Mouse (Mus musculus) ES-E14 (cell line): ENCODE results near the gene Bmt2. TPM values are rescaled to one million over a fixed set of nuclear protein-coding genes. Genes with fewer than 3 reads are reported as not detected.

Experiments
- DNase-seq: peaks from one replicate; pipeline ENCODE4 v3.0.0-alpha.2; 2013; ENCODE audit warnings: low read depth, low spot score
- H3K27ac ChIP-seq: 2 replicates; pipeline ENCODE4 v1.5.1; 2012; ENCODE audit warnings: low read depth, mild to moderate bottlenecking, low read length, moderate library complexity, mixed read lengths; ENCODE audit not compliant: poor library complexity, insufficient read depth, severe bottlenecking
- H3K36me3 ChIP-seq: 2 replicates; pipeline ENCODE4 v1.6.1; 2012; ENCODE audit warnings: mild to moderate bottlenecking, low read length, moderate library complexity, mixed read lengths; ENCODE audit not compliant: control insufficient read depth, poor library complexity, insufficient read depth, severe bottlenecking
- H3K4me1 ChIP-seq, 2 experiments: fragments of 150-350 bp in 1 of 2; sonication (generic) in 1 of 2; 2 replicates each; pipeline ENCODE4 v1.6.1; 2012; ENCODE audit warnings: low read length in 2 of 2, mild to moderate bottlenecking in 1 of 2, mixed read lengths in 1 of 2; ENCODE audit not compliant: control insufficient read depth in 2 of 2, insufficient read depth in 2 of 2, poor library complexity in 1 of 2
- H3K4me3 ChIP-seq, 2 experiments: fragments of 150-350 bp in 1 of 2; sonication (generic) in 1 of 2; 2 replicates each; pipeline ENCODE4 v1.5.1; 2012; ENCODE audit warnings: low read length in 2 of 2, low read depth in 1 of 2, mild to moderate bottlenecking in 1 of 2, mixed read lengths in 1 of 2; ENCODE audit not compliant: insufficient read depth in 1 of 2, poor library complexity in 1 of 2, severe bottlenecking in 1 of 2
- H3K9ac ChIP-seq: 2 replicates; pipeline ENCODE4 v1.6.1; 2012; ENCODE audit warnings: low read depth, mild to moderate bottlenecking, low read length, mixed read lengths; ENCODE audit not compliant: poor library complexity, insufficient read depth, severe bottlenecking
- H3K9me3 ChIP-seq: fragments of 150-350 bp; sonication (generic); 2 replicates; pipeline ENCODE4 v1.6.1; 2012; ENCODE audit warnings: low read depth, mild to moderate bottlenecking, low read length; ENCODE audit not compliant: control insufficient read depth, insufficient read depth
- CHD2 ChIP-seq: IDR thresholded peaks from 2 replicates; pipeline ENCODE4 v1.6.1; 2014; ENCODE audit warnings: mild to moderate bottlenecking, low read depth, low read length, inconsistent platforms
- HCFC1 ChIP-seq: IDR thresholded peaks from 2 replicates; pipeline ENCODE4 v1.6.1; 2012; ENCODE audit warnings: low read length, inconsistent platforms, borderline replicate concordance; ENCODE audit not compliant: insufficient read depth
- MAFK ChIP-seq: IDR thresholded peaks from 2 replicates; pipeline ENCODE4 v1.6.1; 2014; ENCODE audit warnings: mild to moderate bottlenecking, low read depth, low read length, inconsistent platforms; ENCODE audit not compliant: insufficient read depth
- ZC3H11A ChIP-seq: IDR thresholded peaks from 2 replicates; pipeline ENCODE4 v1.6.1; 2012; ENCODE audit warnings: low read depth, mild to moderate bottlenecking, inconsistent platforms, low read length, borderline replicate concordance
- ZNF384 ChIP-seq: IDR thresholded peaks from 2 replicates; pipeline ENCODE4 v1.6.1; 2012; ENCODE audit warnings: low read depth, low read length, inconsistent platforms
- in situ Hi-C, 2 experiments: fragments of 600-800 bp; cut with MboI; formaldehyde crosslinking; loops; one replicate each; pipeline ENCODE4 v1.15.1; 2025; ENCODE audit warnings: low sequenced_read_pairs in 2 of 2, inconsistent platforms in 1 of 2; ENCODE audit not compliant: unreplicated experiment in 2 of 2
- total RNA-seq: library from RNA; depleted of rRNA; stranded (reverse); fragments of 300-350 nt; gene quantifications from 2 replicates; pipeline ENCODE4 v1.2.3, GENCODE M21; 2012; rRNA removed

Bmt2 gene
- total RNA-seq, 1 experiment: 19.0 TPM

DNA sequence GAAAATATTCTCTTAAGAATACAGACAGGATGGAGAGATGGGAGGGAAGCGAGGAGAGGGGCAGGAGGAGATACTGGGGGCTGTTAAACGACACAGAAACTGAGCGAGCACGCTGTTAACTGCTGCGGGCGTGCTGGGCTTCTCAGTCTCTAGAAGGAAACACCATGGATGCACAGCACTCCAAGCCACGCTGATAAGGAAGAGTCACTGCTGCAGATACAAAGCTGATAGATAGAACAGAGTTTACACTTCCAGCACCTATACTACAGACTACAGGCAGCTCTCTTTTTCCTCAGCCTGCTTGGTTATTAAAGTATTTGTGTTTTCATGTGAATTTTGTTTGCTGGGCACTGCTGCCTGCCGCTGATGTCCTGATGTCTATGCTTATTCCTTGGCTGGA lies 91.6 kb downstream of the Bmt2 start:
- Histone ChIP-seq H3K4me1 (peaks cover 0 to 2% of the 10 kb centered on the region in 2 experiments; a peak in 1 of 4 replicates), H3K9ac (no peak overlapping the region), H3K27ac (no peak overlapping the region), H3K9me3 (no peaks in the 10 kb centered on the region), H3K4me3 (no peak overlapping the region), H3K36me3 (peaks cover 6% of the 10 kb centered on the region)
- TF ChIP-seq ZNF384 (no peak), CHD2 (no peak), ZC3H11A (no peak), HCFC1 (no peak), MAFK (no peak)
- no peak for DNase-seq
- in situ Hi-C loops: no loop called here

DNA sequence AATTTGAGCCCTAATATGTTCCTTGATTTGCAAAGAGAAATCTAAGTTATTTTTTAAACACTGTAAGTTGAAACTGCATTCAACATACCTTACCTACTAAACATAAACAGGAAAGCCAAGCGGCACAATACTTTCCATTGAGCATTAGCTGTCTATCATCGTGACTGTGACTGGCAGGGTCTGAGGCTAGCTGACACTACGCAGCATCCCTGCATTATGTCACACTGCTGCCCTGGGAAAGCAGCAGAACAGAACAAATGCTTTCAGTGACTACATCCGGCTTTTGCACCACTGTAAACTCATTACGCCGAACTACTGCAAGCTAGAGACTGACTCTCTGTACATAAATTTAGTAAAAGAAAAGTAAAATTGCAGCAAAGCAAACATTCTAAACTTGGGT lies 93.0 kb downstream of the Bmt2 start:
- Histone ChIP-seq H3K27ac (no peak overlapping the region), H3K4me1 (peaks cover 0 to 2% of the 10 kb centered on the region in 2 experiments; a peak in 1 of 4 replicates), H3K9me3 (no peaks in the 10 kb centered on the region), H3K4me3 (no peak overlapping the region), H3K36me3 (peaks cover 6% of the 10 kb centered on the region; the same call in 1 of the 2 replicates), H3K9ac (no peak overlapping the region)
- DNase-seq: no peak
- TF ChIP-seq ZC3H11A: no peak
- in situ Hi-C loops: no loop called here

DNA sequence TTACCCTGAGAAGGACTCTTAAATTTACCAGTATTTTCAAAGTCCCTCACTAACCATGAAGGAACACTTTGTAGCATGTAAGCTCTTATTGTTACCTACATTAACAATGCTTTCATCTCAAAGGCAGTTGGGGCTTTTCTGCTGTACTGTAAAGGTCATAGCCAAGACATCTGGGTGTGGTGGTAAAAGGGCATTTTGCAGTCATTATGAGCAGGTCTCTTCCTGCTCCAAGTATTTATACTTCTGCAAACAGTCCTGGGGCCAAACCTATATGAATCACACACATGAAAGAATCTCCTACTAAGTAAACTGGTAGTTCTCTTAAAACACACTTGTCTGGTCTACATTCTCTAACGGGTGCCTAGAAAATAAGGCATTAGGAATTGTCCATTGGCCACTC lies 95.7 kb downstream of the Bmt2 start:
- DNase-seq: no peak
- Histone ChIP-seq H3K27ac (no peak overlapping the region), H3K9me3 (no peaks in the 10 kb centered on the region), H3K9ac (no peak overlapping the region), H3K4me3 (no peak overlapping the region), H3K36me3 (peaks cover 3% of the 10 kb centered on the region; the same call in 1 of the 2 replicates), H3K4me1 (peaks cover 0 to 2% of the 10 kb centered on the region in 2 experiments; a peak in 1 of 4 replicates)
- in situ Hi-C loops: no loop called here
- TF ChIP-seq HCFC1: no peak
- TF ChIP-seq CHD2: no peak
- no peak for TF ChIP-seq ZC3H11A
- no peak for TF ChIP-seq ZNF384
- TF ChIP-seq MAFK: no peak

Other genes with a start within 250 kb of the Bmt2 start
- gene Tmem168, start 69.9 kb downstream of the Bmt2 start, total RNA-seq: 29.9 and 37.7 TPM in 2 replicates
- gene Gpr85, start 162.0 kb upstream of the Bmt2 start, total RNA-seq: 1.0 and 1.2 TPM in 2 replicates
- 20.1 and 29.1 TPM in 2 replicates for gene 2610001J05Rik, start 193.6 kb upstream of the Bmt2 start, total RNA-seq